28 mouse cellular contexts compared by ENCODE assay signal in genomic region chr1:166710861-166711260, GRCm38 (mm10). TPM values are rescaled to one million over a fixed set of nuclear protein-coding genes. Genes with fewer than 3 reads are reported as not detected.
"Had no signal": no experiment of that assay in that cellular context is flagged by ENCODE, and none has a peak within 500 bp of the region (broad histone marks: within the 10 kb centered on the region; RNA-seq: fewer than 3 reads in every experiment).

No protein-coding gene starts in this region.

- H3K4me2 ChIP-seq: liver, embryonic 12.5 days; lung, embryonic 14.5 days; midbrain, embryonic 12.5 days; neural tube, embryonic 13.5 days; neural tube, embryonic 15.5 days had no signal

- H3K4me3 ChIP-seq: liver, embryonic 12.5 days; midbrain, embryonic 10.5 days; midbrain, embryonic 12.5 days; myocyte; neural tube, embryonic 13.5 days; neural tube, embryonic 15.5 days had no signal

- H3K27ac ChIP-seq: liver, embryonic 12.5 days; liver, embryonic 14.5 days; midbrain, embryonic 10.5 days; midbrain, embryonic 12.5 days; neural tube, embryonic 13.5 days; neural tube, embryonic 15.5 days had no signal

- H3K27me3 ChIP-seq: liver, embryonic 12.5 days; midbrain, embryonic 12.5 days; neural tube, embryonic 13.5 days; neural tube, embryonic 15.5 days had no signal

- H3K9ac ChIP-seq: liver, embryonic 12.5 days; liver, embryonic 14.5 days; lung, embryonic 14.5 days; midbrain, embryonic 12.5 days; neural tube, embryonic 13.5 days; neural tube, embryonic 15.5 days had no signal

- H3K36me3 ChIP-seq: liver, embryonic 12.5 days; midbrain, embryonic 10.5 days; midbrain, embryonic 12.5 days; neural tube, embryonic 13.5 days; neural tube, embryonic 15.5 days had no signal

- DNase-seq: lung, embryonic 14.5 days; midbrain, embryonic 14.5 days; retina, postnatal 1 day; right cerebral cortex, adult 18-20 months; right cerebral cortex, postnatal 25 days; right cerebral cortex, postnatal 4 days; spleen, adult 18-20 months; thymus, adult 18-20 months; thymus, postnatal 14 days; thymus, postnatal 36 days had no signal

- ATAC-seq: liver, embryonic 12.5 days; midbrain, embryonic 16.5 days had no signal

- H3K9me3 ChIP-seq: midbrain, embryonic 10.5 days; midbrain, embryonic 12.5 days; neural tube, embryonic 13.5 days; neural tube, embryonic 15.5 days had no signal

- H3K4me1 ChIP-seq: liver, embryonic 12.5 days; midbrain, embryonic 10.5 days; midbrain, embryonic 12.5 days; neural tube, embryonic 13.5 days; neural tube, embryonic 15.5 days had no signal

RNA-seq across cellular contexts. Expression of gene Fmo9, which starts 29.2 kb away (rescaled TPM):
- total RNA-seq: liver, adult 2 months; megakaryocyte, adult 5-6 weeks; megakaryocyte-erythroid progenitor cell, adult 5-6 weeks had no signal
- polyA plus RNA-seq: liver, adult 2 months; liver, embryonic 12.5 days; liver, embryonic 14.5 days; liver, embryonic 16.5 days; lung, embryonic 14.5 days; lung, embryonic 16.5 days; midbrain, embryonic 10.5 days; midbrain, embryonic 12.5 days; midbrain, embryonic 14.5 days; midbrain, embryonic 16.5 days; myocyte; neural tube, embryonic 11.5 days; neural tube, embryonic 13.5 days; neural tube, embryonic 15.5 days; small intestine, adult 2 months; stomach, embryonic 14.5 days; stomach, embryonic 16.5 days; thymus, postnatal 0 days had no signal
